Mouse (Mus musculus) Muller cell, postnatal 12 days (primary cell): ENCODE data around the gene Commd1.

ENCODE experiments used
- DNase-seq: peaks from one replicate; pipeline ENCODE4 v3.0.0-alpha.2; 2015; ENCODE audit errors: inconsistent ontology term

The Commd1 gene

GRCm38 (mm10) chr11:22891242-22891641 is 90.9 kb downstream of the Commd1 start:
- DNase-seq, result no peak

- DNase-seq, result no peak
Measured at GRCm38 (mm10) chr11:22889224-22889623, 93.0 kb downstream of the Commd1 start.

- no peak for DNase-seq
Measured at GRCm38 (mm10) chr11:22886991-22887390, 95.2 kb downstream of the Commd1 start.

- no peak for DNase-seq
Measured at GRCm38 (mm10) chr11:22885350-22885749, 96.8 kb downstream of the Commd1 start.

DNA sequence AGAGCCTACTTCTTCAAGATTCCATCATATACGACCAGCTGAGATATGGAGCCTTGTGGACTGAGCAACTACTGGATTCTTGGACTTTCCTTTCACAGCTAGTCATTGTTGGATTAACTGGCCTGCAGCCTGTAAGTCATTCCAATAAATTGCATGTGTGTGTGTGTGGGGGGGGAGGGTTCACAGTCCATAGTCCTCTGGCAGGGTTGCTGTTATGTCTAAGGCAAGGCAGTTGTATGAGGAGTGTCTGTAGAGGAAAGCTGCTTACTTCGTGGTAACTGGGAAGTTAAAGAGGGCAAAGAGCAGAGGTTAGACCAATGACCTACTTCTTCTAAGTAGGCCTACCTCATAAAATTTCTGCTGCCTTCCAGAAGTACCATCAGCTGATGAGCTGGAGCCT is 98.5 kb downstream of the Commd1 start:
- DNase-seq, result no peak

DNA sequence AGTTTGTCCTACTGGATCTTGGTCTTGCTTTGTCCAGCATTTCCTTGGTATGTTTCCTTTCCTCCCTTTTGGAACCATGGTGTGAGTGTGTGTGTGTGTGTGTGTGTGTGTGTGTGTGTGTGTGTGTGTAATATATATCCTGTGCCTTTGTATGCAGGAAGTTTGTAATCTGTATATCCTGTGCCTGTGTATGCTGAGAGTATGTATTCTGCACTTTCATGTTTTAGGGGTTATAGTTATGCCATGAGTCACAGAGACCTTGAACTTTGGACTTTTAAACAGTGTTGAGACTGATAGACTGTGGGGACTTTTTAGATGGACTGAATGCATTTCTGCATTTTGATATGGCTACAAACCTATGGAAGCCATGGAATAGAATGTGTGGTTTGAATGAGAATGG is 99.3 kb downstream of the Commd1 start:
- DNase-seq, result no peak

- no peak for DNase-seq
Measured at GRCm38 (mm10) chr11:22880383-22881172, 101.6 kb downstream of the Commd1 start.

GRCm38 (mm10) chr11:22879645-22880044 is 102.5 kb downstream of the Commd1 start:
- no peak for DNase-seq

- no peak for DNase-seq
Measured at GRCm38 (mm10) chr11:22876680-22877330, 105.4 kb downstream of the Commd1 start.

GRCm38 (mm10) chr11:22875279-22875678 is 106.9 kb downstream of the Commd1 start:
- no peak for DNase-seq

- DNase-seq, result no peak
Measured at GRCm38 (mm10) chr11:22874747-22875146, 107.4 kb downstream of the Commd1 start.

DNA sequence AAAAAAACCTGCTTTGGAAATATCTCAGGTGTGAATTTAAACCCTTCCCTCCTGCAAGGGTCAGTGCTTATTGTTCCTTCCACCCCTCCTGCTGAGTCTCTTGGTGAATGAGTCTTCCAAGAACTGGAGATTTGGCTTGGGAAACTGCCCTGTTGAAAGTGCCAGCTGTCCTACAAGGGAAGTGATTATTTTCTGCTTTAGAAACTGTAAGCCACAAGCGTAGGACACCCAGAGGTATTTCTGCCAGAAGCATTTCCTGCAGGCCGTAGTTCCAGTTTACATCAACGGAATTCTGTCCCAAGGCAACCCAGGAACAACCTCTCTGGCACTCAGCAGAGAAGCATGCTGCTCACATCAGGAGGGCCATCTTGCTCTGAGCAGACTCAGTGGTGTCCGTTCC is 108.8 kb downstream of the Commd1 start:
- peak; percentile 76 for DNase-seq

DNA sequence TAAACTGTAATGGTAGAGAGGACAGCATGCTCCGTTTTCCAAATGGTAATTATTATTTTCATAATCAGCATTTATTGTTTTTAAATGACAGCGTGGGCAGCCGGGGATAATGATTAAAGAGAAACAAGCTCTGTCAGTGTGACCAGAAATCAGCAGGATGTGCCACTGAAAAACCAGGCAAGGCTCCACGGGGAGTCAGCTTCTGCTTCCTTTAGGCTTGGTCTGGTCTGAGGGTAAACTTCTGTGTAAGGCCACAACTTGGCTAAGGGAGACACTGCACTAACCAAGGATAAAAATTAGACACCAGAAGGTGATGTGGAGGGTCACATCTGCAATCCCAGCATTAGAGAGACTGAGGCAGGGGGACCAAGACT is 109.9 kb downstream of the Commd1 start:
- no peak for DNase-seq

GRCm38 (mm10) chr11:22871628-22872306 is 110.4 kb downstream of the Commd1 start:
- no peak for DNase-seq

GRCm38 (mm10) chr11:22868582-22868981 is 113.6 kb downstream of the Commd1 start:
- DNase-seq, result no peak

GRCm38 (mm10) chr11:22867691-22868090 is 114.5 kb downstream of the Commd1 start:
- no peak for DNase-seq

GRCm38 (mm10) chr11:22865635-22866246 is 116.4 kb downstream of the Commd1 start:
- DNase-seq, result no peak

DNA sequence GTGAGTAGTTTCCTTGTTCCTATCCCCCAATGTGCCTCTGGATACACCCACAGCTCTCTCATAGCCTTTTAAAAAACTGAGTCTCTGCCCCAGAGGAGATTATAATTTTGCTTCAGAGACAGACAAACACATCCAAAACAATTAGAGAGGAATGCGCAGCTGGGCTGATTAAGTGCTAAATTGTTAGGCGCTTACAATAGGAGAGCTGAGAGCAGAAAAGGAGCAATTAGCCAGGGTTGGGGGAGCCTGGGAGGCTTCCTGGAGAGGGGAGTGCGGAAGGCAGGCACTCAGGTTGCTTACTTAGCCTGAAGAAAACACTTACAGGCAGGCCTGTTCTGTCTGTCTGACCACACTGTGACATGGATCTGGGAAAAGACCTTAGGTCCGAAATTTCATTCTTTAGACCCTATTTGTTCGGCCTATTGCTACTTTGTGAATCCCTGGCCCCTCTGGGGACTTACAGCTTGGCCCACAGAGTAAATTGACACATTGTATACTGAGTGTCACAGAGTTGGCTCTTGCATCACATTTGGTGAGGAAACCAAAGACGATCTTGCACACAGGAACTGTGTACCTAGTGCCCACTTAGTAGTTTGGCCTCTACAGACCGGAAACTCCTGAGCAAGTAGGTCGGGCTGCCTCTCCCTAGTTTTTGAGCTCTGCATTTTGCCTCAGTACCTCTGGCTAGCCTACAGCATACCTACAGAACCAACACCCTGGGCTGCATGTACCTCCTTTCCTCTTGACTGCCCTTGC is 117.7 kb downstream of the Commd1 start:
- peak; percentile 84 for DNase-seq

GRCm38 (mm10) chr11:22863581-22863980 is 118.6 kb downstream of the Commd1 start:
- DNase-seq, result no peak

- no peak for DNase-seq
Measured at GRCm38 (mm10) chr11:22861315-22861714, 120.9 kb downstream of the Commd1 start.
